23 mouse cellular contexts compared by ENCODE assay signal in genomic region chr3:145083081-145083480, GRCm38 (mm10). TPM values are rescaled to one million over a fixed set of nuclear protein-coding genes. Genes with fewer than 3 reads are reported as not detected.
"Had no signal": no experiment of that assay in that cellular context is flagged by ENCODE, and none has a peak within 500 bp of the region (broad histone marks: within the 10 kb centered on the region; RNA-seq: fewer than 3 reads in every experiment).

No protein-coding gene starts in this region.

- ATAC-seq: midbrain, embryonic 16.5 days had no signal

- H3K9me3 ChIP-seq: midbrain, embryonic 10.5 days; midbrain, embryonic 12.5 days; neural tube, embryonic 13.5 days; neural tube, embryonic 15.5 days had no signal

- DNase-seq: lung, adult 18-20 months; lung, embryonic 14.5 days; lung, postnatal 10 days; lung, postnatal 4 days; midbrain, embryonic 14.5 days; retina, postnatal 1 day; right cerebral cortex, adult 18-20 months; right cerebral cortex, postnatal 25 days; right cerebral cortex, postnatal 4 days; spleen, adult 18-20 months; thymus, postnatal 14 days; thymus, postnatal 36 days had no signal

- H3K4me2 ChIP-seq: lung, embryonic 14.5 days; midbrain, embryonic 12.5 days; neural tube, embryonic 13.5 days; neural tube, embryonic 15.5 days had no signal

- H3K27ac ChIP-seq: liver, embryonic 14.5 days; midbrain, embryonic 10.5 days; midbrain, embryonic 12.5 days; neural tube, embryonic 13.5 days; neural tube, embryonic 15.5 days had no signal

- H3K4me1 ChIP-seq: megakaryocyte, embryonic 14.5 days; midbrain, embryonic 10.5 days; midbrain, embryonic 12.5 days; neural tube, embryonic 13.5 days; neural tube, embryonic 15.5 days had no signal

- H3K27me3 ChIP-seq: megakaryocyte, embryonic 14.5 days; midbrain, embryonic 12.5 days; neural tube, embryonic 13.5 days; neural tube, embryonic 15.5 days had no signal

- H3K9ac ChIP-seq: liver, embryonic 14.5 days; lung, embryonic 14.5 days; midbrain, embryonic 12.5 days; neural tube, embryonic 13.5 days; neural tube, embryonic 15.5 days had no signal

- H3K36me3 ChIP-seq: midbrain, embryonic 10.5 days; midbrain, embryonic 12.5 days; neural tube, embryonic 13.5 days; neural tube, embryonic 15.5 days had no signal

- H3K4me3 ChIP-seq: megakaryocyte, embryonic 14.5 days; midbrain, embryonic 10.5 days; midbrain, embryonic 12.5 days; myocyte; neural tube, embryonic 13.5 days; neural tube, embryonic 15.5 days had no signal

RNA-seq across cellular contexts. Expression of gene Clca2, which starts 16.2 kb away (rescaled TPM):
- polyA plus RNA-seq: liver, embryonic 14.5 days; liver, embryonic 16.5 days; midbrain, embryonic 14.5 days; neural tube, embryonic 15.5 days had no signal

RNA-seq across cellular contexts. Expression of gene Clca1, which starts 50.5 kb away (rescaled TPM):
- polyA plus RNA-seq: liver, embryonic 14.5 days; lung, embryonic 14.5 days; lung, embryonic 16.5 days; midbrain, embryonic 10.5 days; midbrain, embryonic 12.5 days; midbrain, embryonic 14.5 days; midbrain, embryonic 16.5 days; neural tube, embryonic 11.5 days; neural tube, embryonic 13.5 days; neural tube, embryonic 15.5 days had no signal
